Mouse (Mus musculus) mature B cell (primary cell): Measurements from ENCODE around the gene Ilk.

ENCODE experiments used
- in situ Hi-C: fragments of 300-500 bp; cut with MboI; formaldehyde crosslinking; loops from 2 replicates; pipeline ENCODE4 v1.14.3; 2019

Ilk gene

GRCm38 (mm10) chr7:105736264-105736901 lies at the start of gene Ilk:
Ilk (plus strand) TSS chr7:105736592.
- in situ Hi-C loops, result loop anchor here (5.0 kb wide), 1 partner anchor 76 kb away; the partner anchor contains the start of gene Mrpl17

GRCm38 (mm10) chr7:105690875-105691274 lies 45.5 kb upstream of the Ilk start:
- in situ Hi-C loops, result no loop called here

- in situ Hi-C loops, result no loop called here
These were observed 33.2 kb upstream of the Ilk start for GRCm38 (mm10) chr7:105703184-105703583.

GRCm38 (mm10) chr7:105703816-105704215 lies 32.6 kb upstream of the Ilk start:
- in situ Hi-C loops, result no loop called here

GRCm38 (mm10) chr7:105708733-105709132 lies 27.7 kb upstream of the Ilk start:
- in situ Hi-C loops, result no loop called here

GRCm38 (mm10) chr7:105715366-105715765 lies 21.0 kb upstream of the Ilk start:
- in situ Hi-C loops, result no loop called here

- in situ Hi-C loops, result no loop called here
These were observed 14.5 kb upstream of the Ilk start for GRCm38 (mm10) chr7:105721916-105722315.

- in situ Hi-C loops, result no loop called here
These were observed 10.0 kb upstream of the Ilk start for GRCm38 (mm10) chr7:105726144-105726979.

- in situ Hi-C loops, result no loop called here
These were observed 9.4 kb upstream of the Ilk start for GRCm38 (mm10) chr7:105726980-105727325.

- in situ Hi-C loops, result no loop called here
These were observed 7.5 kb upstream of the Ilk start for GRCm38 (mm10) chr7:105728701-105729428.

GRCm38 (mm10) chr7:105733836-105734235 lies 2.6 kb upstream of the Ilk start:
- in situ Hi-C loops, result loop anchor here (5.0 kb wide), 1 partner anchor 92 kb away; the partner anchor contains the start of genes Arfip2, Gm45799 and Timm10b

- in situ Hi-C loops, result loop anchor here (5.0 kb wide), 2 partner anchors 77 to 93 kb away; partner anchors contain the start of genes Arfip2, Gm45799, Mrpl17 and Timm10b
These were observed 1.6 kb upstream of the Ilk start for GRCm38 (mm10) chr7:105734826-105735225.

GRCm38 (mm10) chr7:105735464-105735863 lies 928 bp upstream of the Ilk start:
- in situ Hi-C loops, result loop anchor here (5.0 kb wide), 1 partner anchor 77 kb away; the partner anchor contains the start of gene Mrpl17

GRCm38 (mm10) chr7:105736911-105737521 lies 624 bp downstream of the Ilk start, which contains the start of gene Rrp8:
Rrp8 (minus strand) TSS chr7:105737385.
- in situ Hi-C loops, result loop anchor here (5.0 kb wide), 1 partner anchor 75 kb away; the partner anchor contains the start of gene Mrpl17

GRCm38 (mm10) chr7:105737648-105738047 lies 1.3 kb downstream of the Ilk start:
- in situ Hi-C loops, result loop anchor here (5.0 kb wide), 1 partner anchor 75 kb away; the partner anchor contains the start of gene Mrpl17

GRCm38 (mm10) chr7:105738286-105738685 lies 1.9 kb downstream of the Ilk start:
- in situ Hi-C loops, result loop anchor here (5.0 kb wide), 1 partner anchor 74 kb away; the partner anchor contains the start of gene Mrpl17

GRCm38 (mm10) chr7:105738948-105739347 lies 2.6 kb downstream of the Ilk start:
- in situ Hi-C loops, result loop anchor here (5.0 kb wide), 1 partner anchor 73 kb away; the partner anchor contains the start of gene Mrpl17

GRCm38 (mm10) chr7:105740089-105740795 lies 3.9 kb downstream of the Ilk start:
- in situ Hi-C loops, result no loop called here

GRCm38 (mm10) chr7:105740851-105741250 lies 4.5 kb downstream of the Ilk start:
- in situ Hi-C loops, result no loop called here

GRCm38 (mm10) chr7:105741978-105742377 lies 5.6 kb downstream of the Ilk start:
- in situ Hi-C loops, result no loop called here
